Mouse (Mus musculus): ENCODE measurements around the gene Tnfaip6.

- TF ChIP-seq CTCF (IDR thresholded peaks at IDR 0.05; ENCODE audit: borderline replicate concordance, extremely low read depth, insufficient read depth, insufficient read length): no peak
- TF ChIP-seq POLR2A (IDR thresholded peaks at IDR 0.05; ENCODE audit: borderline replicate concordance, extremely low read depth, insufficient read depth, insufficient read length, poor library complexity, severe bottlenecking): no peak
These were observed 40.9 kb downstream of the Tnfaip6 start for GRCm38 (mm10) chr2:52078666-52079065.

All from brain, embryonic 14.5 days (tissue).